Mouse (Mus musculus) small intestine, adult 2 months (tissue): ENCODE measurements around the gene Ubash3a. TPM values are rescaled to one million over a fixed set of nuclear protein-coding genes. Genes with fewer than 3 reads are reported as not detected.

Source experiments
- H3K27ac ChIP-seq: fragments of 200-500 bp; 2 replicates; pipeline ENCODE4 v1.5.1; 2012; ENCODE audit warnings: low read depth, low read length, control low read depth, inconsistent platforms; ENCODE audit not compliant: insufficient read depth
- H3K27me3 ChIP-seq: fragments of 200-500 bp; 2 replicates; pipeline ENCODE4 v1.6.1; 2012; ENCODE audit warnings: mild to moderate bottlenecking, moderate library complexity, low read length, inconsistent platforms; ENCODE audit not compliant: control insufficient read depth, insufficient read depth
- H3K36me3 ChIP-seq: fragments of 200-500 bp; 2 replicates; pipeline ENCODE4 v1.6.1; 2012; ENCODE audit warnings: mild to moderate bottlenecking, low read length, control low read depth, inconsistent platforms; ENCODE audit not compliant: control insufficient read depth, insufficient read depth
- H3K4me1 ChIP-seq: fragments of 200-500 bp; 2 replicates; pipeline ENCODE4 v1.6.1; 2012; ENCODE audit warnings: low read length, inconsistent platforms, mixed read lengths; ENCODE audit not compliant: control insufficient read depth, insufficient read depth, insufficient read length
- H3K4me3 ChIP-seq: fragments of 200-500 bp; 2 replicates; pipeline ENCODE4 v1.5.1; 2012; ENCODE audit warnings: low read depth, mild to moderate bottlenecking, control low read depth, inconsistent platforms, low read length, moderate library complexity
- CTCF ChIP-seq: fragments of 200-500 bp; IDR thresholded peaks from 2 replicates; pipeline ENCODE4 v1.5.1; 2012; ENCODE audit warnings: low read depth, mild to moderate bottlenecking, control low read depth, inconsistent platforms, low read length, moderate library complexity, mixed read lengths; ENCODE audit not compliant: insufficient replicate concordance, insufficient read length; ENCODE audit errors: extremely low read depth
- POLR2A ChIP-seq: fragments of 200-500 bp; IDR thresholded peaks from 2 replicates; pipeline ENCODE4 v1.6.1; 2012; ENCODE audit warnings: low read depth, mild to moderate bottlenecking, control low read depth, inconsistent platforms, low read length, moderate library complexity
- WGBS: fragments of 180-500 bp; shearing (Covaris S2); methylation state at CpG from one replicate; pipeline ENCODE4 v1.1.7; 2018; 5-methylcytosine and 5-hydroxymethylcytosine counted together
- polyA plus RNA-seq: library from polyadenylated mRNA; depleted of rRNA; stranded (reverse); fragments of >200 nt; gene quantifications from 2 replicates; pipeline ENCODE4 v1.2.3, GENCODE M21; 2012

Ubash3a gene
- polyA plus RNA-seq, 1 experiment, result 0.98 TPM

DNA sequence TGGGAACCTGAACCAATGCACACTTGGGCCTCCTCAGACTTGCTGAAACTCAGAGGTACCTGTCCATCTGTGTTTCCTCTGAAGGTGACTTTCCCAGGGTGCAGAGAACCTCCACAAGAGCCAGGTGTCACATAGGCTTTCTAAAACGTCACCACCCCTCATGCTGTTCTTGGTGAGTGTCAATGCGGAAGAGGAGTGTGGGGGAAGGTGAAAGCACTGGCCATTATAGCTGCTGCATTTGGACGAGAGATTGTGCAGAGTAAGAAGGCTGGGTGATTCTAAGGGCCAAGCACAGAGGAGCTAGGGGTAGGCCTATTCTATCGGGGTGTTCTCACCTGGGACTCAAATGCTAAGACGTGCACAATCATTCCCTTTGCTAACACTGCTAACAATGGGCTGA, 46.3 kb downstream of the Ubash3a start:
- H3K4me1 ChIP-seq, result no peaks in the 10 kb centered on the region; the same call in 1 of the 2 replicates
- H3K27ac ChIP-seq, result no peak overlapping the region
- TF ChIP-seq CTCF (no peak), POLR2A (no peak)
- no peaks in the 10 kb centered on the region for H3K36me3 ChIP-seq
- no peaks in the 10 kb centered on the region for H3K27me3 ChIP-seq
- WGBS, result 76% methylated on average over 5 of the region's 5 CpGs
- H3K4me3 ChIP-seq, result no peak overlapping the region

DNA sequence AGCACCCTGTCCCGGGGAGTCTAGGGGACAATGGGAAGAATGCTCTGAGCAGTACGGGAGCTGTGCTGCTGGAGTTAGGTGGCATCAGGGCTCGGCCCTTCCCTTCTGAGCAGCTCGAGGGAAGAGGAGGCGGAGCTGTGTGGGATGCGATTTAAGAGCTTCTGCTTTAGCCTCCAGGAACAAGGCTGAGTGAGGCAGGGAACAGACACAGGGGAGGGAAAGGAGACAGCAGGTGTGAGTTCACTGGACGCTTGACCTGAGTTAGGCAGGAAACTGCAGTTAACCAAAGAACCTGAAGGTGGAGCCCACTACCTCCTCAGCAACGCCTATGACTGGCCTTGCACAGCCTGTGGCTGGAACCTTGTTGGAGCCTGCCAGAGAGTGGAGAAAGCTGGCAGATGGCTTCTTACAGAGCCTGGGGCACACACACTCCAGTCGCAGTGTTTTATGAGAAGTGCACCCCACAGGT, 46.8 kb downstream of the Ubash3a start:
- H3K36me3 ChIP-seq, result no peaks in the 10 kb centered on the region
- no peak overlapping the region for H3K4me3 ChIP-seq
- 16% methylated on average over 9 of the region's 9 CpGs for WGBS
- H3K27me3 ChIP-seq, result no peaks in the 10 kb centered on the region
- TF ChIP-seq CTCF (peak; percentile 71; the same call in 1 of the 2 replicates), POLR2A (no peak)
- no peak overlapping the region for H3K27ac ChIP-seq
- no peaks in the 10 kb centered on the region; the same call in 1 of the 2 replicates for H3K4me1 ChIP-seq

- Histone ChIP-seq H3K27me3 (no peaks in the 10 kb centered on the region), H3K4me3 (no peak overlapping the region), H3K27ac (no peak overlapping the region), H3K36me3 (no peaks in the 10 kb centered on the region), H3K4me1 (peaks cover 3% of the 10 kb centered on the region; the same call in 1 of the 2 replicates)
- 74% methylated on average over 1 of the region's 1 CpGs for WGBS
- TF ChIP-seq CTCF, result no peak
- no peak for TF ChIP-seq POLR2A
Measured at GRCm38 (mm10) chr17:31257149-31257548, 49.5 kb downstream of the Ubash3a start.

DNA sequence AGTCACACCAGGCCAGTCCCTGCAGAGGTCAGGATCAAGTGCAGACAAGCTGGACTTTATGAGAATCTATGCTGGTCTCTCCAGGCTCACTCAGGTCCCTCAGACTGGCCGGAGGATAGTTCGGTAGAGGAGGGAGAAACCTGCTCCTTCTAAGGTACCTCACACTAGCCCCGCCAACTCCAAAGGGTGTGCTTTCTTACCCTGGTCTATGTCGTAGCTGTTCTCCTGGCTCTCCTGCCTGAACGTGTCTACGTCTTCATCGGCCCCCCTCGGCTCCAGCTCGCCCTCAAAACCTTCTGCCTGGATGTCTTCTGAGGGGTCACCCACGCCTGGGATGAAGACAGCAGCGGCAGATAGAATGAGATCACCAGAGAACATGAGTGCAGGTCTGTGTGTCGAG, 50.2 kb downstream of the Ubash3a start:
- no peak overlapping the region for H3K4me3 ChIP-seq
- TF ChIP-seq POLR2A (no peak), CTCF (no peak)
- 92% methylated on average over 12 of the region's 12 CpGs for WGBS
- peaks cover 3% of the 10 kb centered on the region; the same call in 1 of the 2 replicates for H3K4me1 ChIP-seq
- H3K27me3 ChIP-seq, result no peaks in the 10 kb centered on the region
- no peaks in the 10 kb centered on the region for H3K36me3 ChIP-seq
- H3K27ac ChIP-seq, result no peak overlapping the region

DNA sequence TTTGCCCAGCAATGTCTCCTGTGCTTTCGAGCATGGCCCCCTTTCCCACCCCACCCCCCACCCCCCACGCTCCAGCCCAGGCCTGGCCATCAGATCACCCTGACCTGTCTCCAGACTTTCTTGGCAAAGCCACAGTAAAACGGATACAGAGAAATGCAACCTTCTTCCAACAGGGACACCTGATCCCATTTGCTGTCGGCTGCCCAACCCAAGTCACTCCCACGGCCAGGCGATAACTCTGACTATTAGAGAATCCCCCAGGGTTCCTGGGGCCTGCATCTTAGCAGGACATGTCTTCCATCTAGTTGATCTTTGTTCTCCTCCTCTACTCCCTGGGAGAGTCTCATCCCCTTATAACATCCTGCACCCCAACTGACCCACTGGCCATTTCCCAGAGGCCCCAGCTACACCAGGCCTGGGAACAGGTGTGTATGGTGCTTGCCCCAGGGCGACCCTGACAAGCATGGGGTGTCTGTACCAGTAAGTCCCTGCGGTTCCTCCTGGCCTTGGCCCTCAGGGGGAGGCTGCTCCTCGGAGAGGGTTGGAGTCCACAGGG, 50.7 kb downstream of the Ubash3a start:
- TF ChIP-seq POLR2A (no peak), CTCF (no peak)
- H3K4me3 ChIP-seq, result no peak overlapping the region
- H3K27ac ChIP-seq, result no peak overlapping the region
- H3K27me3 ChIP-seq, result no peaks in the 10 kb centered on the region
- no peaks in the 10 kb centered on the region for H3K36me3 ChIP-seq
- 90% methylated on average over 9 of the region's 9 CpGs for WGBS
- H3K4me1 ChIP-seq, result peaks cover 3% of the 10 kb centered on the region; the same call in 1 of the 2 replicates

DNA sequence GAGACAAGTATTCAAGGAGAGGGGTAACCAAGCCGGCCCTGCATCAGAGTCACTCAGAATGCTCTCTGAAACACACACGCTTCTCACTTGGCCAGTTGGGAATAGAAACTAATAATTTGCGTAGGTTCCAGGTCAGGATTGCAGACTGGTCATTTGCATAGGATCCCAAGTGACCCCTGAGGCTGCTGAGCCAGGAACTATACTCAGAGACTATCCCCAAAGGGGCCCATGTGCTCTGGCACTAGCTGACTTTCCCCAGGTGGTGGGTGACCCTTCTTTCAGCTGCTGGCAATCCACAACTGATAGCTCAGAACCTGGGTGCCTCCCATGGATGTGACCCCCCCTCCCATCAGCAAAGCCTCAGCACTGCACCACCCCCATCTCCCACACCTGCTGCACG, 51.5 kb downstream of the Ubash3a start:
- Histone ChIP-seq H3K27me3 (no peaks in the 10 kb centered on the region), H3K27ac (no peak overlapping the region), H3K4me3 (no peak overlapping the region), H3K4me1 (peaks cover 3% of the 10 kb centered on the region; the same call in 1 of the 2 replicates), H3K36me3 (no peaks in the 10 kb centered on the region)
- WGBS, result 91% methylated on average over 4 of the region's 4 CpGs
- TF ChIP-seq CTCF (no peak), POLR2A (no peak)

DNA sequence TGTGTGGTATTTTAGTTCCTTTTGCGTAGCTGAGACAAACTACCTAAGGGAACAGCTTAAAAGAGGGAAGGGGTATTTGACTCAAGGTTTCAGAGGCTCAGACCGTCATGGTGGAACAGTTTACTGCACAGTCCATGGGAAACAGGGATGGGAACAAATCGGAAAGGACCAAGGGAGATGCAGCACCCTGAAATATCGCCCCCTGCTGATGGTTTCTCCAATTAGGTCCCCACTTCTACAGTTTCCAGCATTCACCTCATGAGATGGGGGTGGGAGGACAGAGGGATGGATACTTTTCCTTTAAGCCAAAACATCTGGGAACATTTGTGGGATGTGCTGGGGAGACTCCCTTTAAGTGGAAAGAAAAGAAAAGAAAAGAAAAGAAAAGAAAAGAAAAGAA, 52.2 kb downstream of the Ubash3a start:
- 76% methylated on average over 4 of the region's 4 CpGs for WGBS
- TF ChIP-seq POLR2A (no peak), CTCF (peak; percentile 28; the same call in 1 of the 2 replicates)

More for the DNA sequence above, 52.2 kb downstream of the Ubash3a start:
- Histone ChIP-seq H3K4me3 (no peak overlapping the region), H3K27ac (no peak overlapping the region), H3K27me3 (no peaks in the 10 kb centered on the region), H3K36me3 (no peaks in the 10 kb centered on the region), H3K4me1 (peaks cover 8% of the 10 kb centered on the region)
